Mouse (Mus musculus) telencephalon, adult 2 months (tissue): ENCODE measurements around the gene Neil1.

Experiments used
- DNase-seq: peaks from one replicate; pipeline ENCODE4 v3.0.0-alpha.2; 2011; ENCODE audit warnings: low read depth, low spot score

Gene Neil1

GRCm38 (mm10) chr9:57139110-57139509, 9.0 kb downstream of the Neil1 start:
- no peak for DNase-seq

- DNase-seq, result no peak
Measured at GRCm38 (mm10) chr9:57138507-57138906, 9.6 kb downstream of the Neil1 start.

GRCm38 (mm10) chr9:57137777-57138176, 10.3 kb downstream of the Neil1 start:
- DNase-seq, result no peak

- no peak for DNase-seq
Measured at GRCm38 (mm10) chr9:57137246-57137645, 10.9 kb downstream of the Neil1 start.

GRCm38 (mm10) chr9:57130577-57131433, 17.3 kb downstream of the Neil1 start, which contains the start of gene Man2c1:
TSS of gene Man2c1 (plus strand) at chr9:57130690.
- DNase-seq, result peak; percentile 96

- no peak for DNase-seq
Measured at GRCm38 (mm10) chr9:57129641-57130040, 18.5 kb downstream of the Neil1 start.

- no peak for DNase-seq
Measured at GRCm38 (mm10) chr9:57117261-57117755, 30.8 kb downstream of the Neil1 start.
